Mouse (Mus musculus): ENCODE measurements at regions not wholly inside any gene's neighbourhood (a gene's known extent, or its start where the extent isn't known, plus 50 kb on each side); places are given as distances from the start of the nearest gene placed in this dataset.

DNA sequence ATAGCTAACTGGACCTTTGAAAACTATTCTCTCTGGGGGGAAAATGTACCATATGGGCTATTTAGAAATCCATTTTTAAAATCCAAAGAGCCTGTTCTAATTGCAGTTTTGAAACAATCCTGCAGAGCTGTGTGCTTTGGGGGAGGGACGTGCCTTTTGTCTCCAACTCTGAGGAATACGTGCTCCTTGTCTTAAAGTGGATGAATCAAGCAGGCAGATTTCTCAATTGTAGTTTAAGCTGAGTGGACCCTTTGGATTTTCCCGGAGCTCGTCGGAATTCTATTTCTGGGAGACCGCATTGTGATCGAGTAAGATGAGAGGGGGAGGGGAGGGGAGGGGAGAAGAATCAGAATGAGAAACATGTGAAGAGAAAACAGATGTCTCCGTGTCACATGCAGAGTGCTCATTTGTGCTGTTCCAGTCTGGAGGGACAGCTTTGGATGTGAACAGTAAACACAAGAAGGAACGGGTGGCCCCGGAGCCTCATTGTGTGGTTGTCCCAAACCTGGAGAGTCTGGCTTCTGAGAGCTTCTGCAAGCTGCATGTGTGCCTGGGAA lies 203.7 kb downstream of the Slc4a3 start:
- no peak for TF ChIP-seq EP300 (IDR thresholded peaks at IDR 0.05; ENCODE audit: low read depth)
- TF ChIP-seq CTCF (IDR thresholded peaks at IDR 0.05; ENCODE audit: low read depth), result no peak

Data from heart, postnatal 0 days (tissue).